Mouse (Mus musculus) brain, embryonic 14.5 days (tissue): ENCODE data around the gene Cpne5.

Experiments
- CTCF ChIP-seq: fragments of 200-500 bp; IDR thresholded peaks from 2 replicates; pipeline ENCODE4 v1.5.1; 2012; ENCODE audit warnings: inconsistent platforms, mild to moderate bottlenecking, moderate library complexity, borderline replicate concordance; ENCODE audit not compliant: insufficient read depth, insufficient read length; ENCODE audit errors: extremely low read depth
- POLR2A ChIP-seq: fragments of 200-500 bp; IDR thresholded peaks from 2 replicates; pipeline ENCODE4 v1.6.1; 2012; ENCODE audit warnings: mild to moderate bottlenecking, inconsistent platforms, borderline replicate concordance; ENCODE audit not compliant: poor library complexity, insufficient read depth, insufficient read length, severe bottlenecking; ENCODE audit errors: extremely low read depth

- no peak for TF ChIP-seq CTCF
- TF ChIP-seq POLR2A: no peak
Measured at GRCm38 (mm10) chr17:29258025-29258558, 20.1 kb upstream of the Cpne5 start.
